Mouse (Mus musculus) A20 (cell line): ENCODE data around the gene Gm49661.
A peak's percentile ranks its signal among the peaks of the same experiment; 100 is the strongest.

Source experiments
- DNase-seq: peaks from one replicate; pipeline ENCODE4 v3.0.0-alpha.2; 2011; ENCODE audit warnings: low read depth, low spot score

Gm49661 gene

GRCm38 (mm10) chr8:84934860-84935259 lies 34.4 kb downstream of the Gm49661 start:
- DNase-seq = no peak

DNA sequence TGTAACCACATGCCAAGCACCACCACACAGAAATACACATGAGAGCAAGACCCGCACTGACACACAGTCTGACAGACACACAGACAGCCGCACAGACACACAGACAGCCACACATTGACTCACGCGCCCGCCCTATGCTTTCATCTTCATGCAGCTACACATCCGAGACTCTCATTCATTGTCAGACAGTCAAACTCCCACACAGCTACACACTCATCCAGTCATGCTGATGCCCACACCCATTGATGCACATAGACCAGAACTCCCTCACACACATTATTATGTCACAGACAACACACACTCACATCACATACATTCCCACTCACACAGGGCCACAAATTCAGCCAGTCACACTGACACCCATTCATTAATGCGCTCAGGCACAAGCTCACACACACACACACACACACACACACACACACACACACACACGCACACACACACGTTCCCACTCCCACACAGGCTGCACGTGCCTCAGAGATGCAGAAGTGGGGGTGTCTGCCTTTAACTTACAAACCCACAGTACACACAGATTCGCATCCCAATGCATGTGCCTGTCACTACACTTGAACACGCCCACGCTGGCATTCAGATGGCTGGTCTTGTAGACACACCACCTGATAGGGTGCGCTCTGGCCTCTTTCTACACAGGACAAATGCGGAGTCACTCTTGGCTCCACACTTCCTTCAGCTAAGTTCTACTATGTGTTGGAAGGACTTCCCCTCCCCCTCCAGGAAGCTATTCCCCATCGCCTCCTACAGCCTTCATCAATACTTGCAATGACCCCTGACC lies 35.3 kb downstream of the Gm49661 start:
- DNase-seq = no peak

- no peak for DNase-seq
These were observed 38.7 kb downstream of the Gm49661 start for GRCm38 (mm10) chr8:84930582-84930981.

DNA sequence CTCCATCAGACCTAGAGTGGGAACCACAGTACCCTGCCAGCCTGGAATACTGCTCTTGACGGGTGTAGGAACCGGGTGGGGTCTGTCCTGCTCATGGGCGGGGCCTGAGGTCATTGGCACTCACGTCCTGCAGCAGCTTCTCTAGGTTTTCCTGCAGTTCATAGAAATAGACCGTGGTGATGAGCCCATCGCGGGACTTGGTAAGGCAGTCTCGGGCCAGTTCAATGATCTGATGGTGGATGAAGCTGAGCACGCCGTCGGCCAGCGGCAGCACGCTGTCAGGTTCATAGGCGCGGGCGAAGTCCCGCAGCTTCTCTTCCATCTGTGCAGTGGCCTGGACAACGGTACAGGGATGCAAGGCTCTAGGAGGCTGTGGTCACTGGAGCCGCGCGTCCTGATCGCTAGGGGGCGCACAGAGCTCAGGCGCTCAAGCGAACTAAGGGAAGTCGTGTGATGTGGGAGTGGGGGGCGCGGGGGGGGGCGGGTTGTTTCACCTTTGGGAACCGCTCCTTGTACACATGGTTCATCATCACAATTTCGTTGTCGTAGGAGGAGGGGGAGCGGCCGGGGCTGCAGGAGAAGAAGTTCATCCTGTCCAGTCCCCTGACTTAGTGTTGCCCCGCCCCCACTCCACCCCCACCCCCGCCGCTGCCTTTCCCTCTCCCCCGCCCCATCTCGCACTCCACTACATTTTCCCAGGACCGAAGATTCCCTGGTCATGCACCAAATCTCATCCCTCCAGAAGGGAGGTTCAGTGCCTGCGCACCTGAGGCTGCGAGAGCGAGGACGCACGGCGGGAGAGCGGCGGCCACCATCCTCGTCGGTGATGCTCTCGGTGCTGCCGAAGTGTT lies 40.6 kb downstream of the Gm49661 start:
- peak; percentile 53 for DNase-seq

DNA sequence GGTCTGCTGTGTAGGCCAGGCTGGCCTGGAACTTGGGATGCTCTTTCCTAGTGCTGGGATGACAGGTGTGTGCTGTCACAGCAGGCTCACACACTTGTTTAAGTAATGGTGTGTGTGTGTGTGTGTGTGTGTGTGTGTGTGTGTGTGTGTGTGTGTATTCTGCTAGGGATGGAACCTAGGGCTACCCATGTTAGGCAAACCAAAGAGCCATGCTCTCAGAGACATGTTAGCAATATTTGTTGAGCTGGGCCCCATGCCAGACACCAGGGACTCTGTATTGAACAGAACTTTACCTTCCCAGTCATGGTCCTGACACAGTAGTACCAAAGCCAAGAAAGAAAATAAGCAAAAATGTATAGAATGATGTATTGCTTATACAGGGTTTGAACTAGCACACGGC lies 41.7 kb downstream of the Gm49661 start:
- no peak for DNase-seq

GRCm38 (mm10) chr8:84925557-84925956 lies 43.7 kb downstream of the Gm49661 start:
- DNase-seq = no peak

GRCm38 (mm10) chr8:84921596-84921995 lies 47.6 kb downstream of the Gm49661 start:
- DNase-seq = no peak

GRCm38 (mm10) chr8:84918646-84919045 lies 50.6 kb downstream of the Gm49661 start:
- DNase-seq = no peak

- DNase-seq = no peak
These were observed 51.5 kb downstream of the Gm49661 start for GRCm38 (mm10) chr8:84917781-84918180.
